Mouse (Mus musculus) liver, embryonic 14.5 days (tissue): Measurements from ENCODE around the gene Ankrd34a.

Experiments used
- CTCF ChIP-seq: IDR thresholded peaks from 2 replicates; pipeline ENCODE4 v1.5.1; 2016; ENCODE audit warnings: antibody characterized with exemption, low read depth, control low read depth
- EP300 ChIP-seq: IDR thresholded peaks from 2 replicates; pipeline ENCODE4 v1.6.1; 2016; ENCODE audit warnings: antibody characterized with exemption, low read depth

- TF ChIP-seq CTCF, result no peak
- no peak for TF ChIP-seq EP300
Observed at GRCm38 (mm10) chr3:96551890-96552289, 44.5 kb upstream of the Ankrd34a start.
